Mouse (Mus musculus): ENCODE measurements around the gene Chrna9. TPM values are rescaled to one million over a fixed set of nuclear protein-coding genes. Genes with fewer than 3 reads are reported as not detected.

Chrna9 gene
- total RNA-seq, 2 experiments from 2014 or later: 16.9 to 21.3 TPM

DNA sequence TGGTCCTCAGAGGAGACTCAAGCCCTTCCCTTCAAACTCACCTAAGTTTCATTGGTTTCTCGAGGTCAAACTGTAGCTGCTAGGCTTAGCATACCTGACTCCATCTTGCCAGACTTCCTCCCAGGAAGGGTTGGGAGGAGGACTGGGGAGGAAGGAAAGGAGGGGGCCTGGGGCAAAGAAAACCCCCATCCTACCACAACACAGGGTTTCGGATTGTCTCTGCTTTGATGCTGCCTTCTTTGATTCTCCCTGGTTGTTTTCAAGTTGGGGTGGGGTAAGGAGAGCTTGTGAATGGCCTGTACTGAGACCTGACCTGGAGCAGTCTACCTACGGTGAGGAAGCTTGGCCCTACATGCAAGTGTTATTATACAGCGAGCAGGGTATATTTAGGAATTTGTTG is 30.2 kb upstream of the Chrna9 start:
- Histone ChIP-seq H3K27ac (no peak overlapping the region), H3K4me3 (no peak overlapping the region)
- no peak for DNase-seq
- intact Hi-C loops (cut with DNase I): no loop called here
- TF ChIP-seq CTCF (IDR thresholded peaks at IDR 0.05): no peak

DNA sequence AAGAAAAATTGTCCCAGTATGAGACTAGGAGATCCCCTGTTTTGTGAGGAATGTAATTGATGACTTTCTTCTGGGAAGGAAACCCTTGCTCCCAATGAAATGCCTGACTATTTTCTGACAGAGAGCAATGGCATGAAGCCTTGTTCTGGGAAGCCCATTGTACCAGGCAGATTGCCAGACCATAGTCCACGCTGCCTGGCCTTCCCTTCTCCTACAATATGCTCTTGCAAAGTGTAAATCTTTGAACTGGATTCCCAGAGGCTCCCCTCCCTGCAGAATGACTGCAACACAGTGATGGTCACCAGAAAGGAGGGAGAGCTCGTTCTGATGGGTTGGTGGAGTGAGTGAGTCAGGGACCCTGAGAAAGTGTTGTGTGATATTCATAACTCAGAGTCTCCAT is 26.0 kb upstream of the Chrna9 start:
- intact Hi-C loops (cut with DNase I): no loop called here
- Histone ChIP-seq H3K27ac (no peak overlapping the region), H3K4me3 (no peak overlapping the region)
- no peak for TF ChIP-seq CTCF (IDR thresholded peaks at IDR 0.05)
- DNase-seq: no peak

DNA sequence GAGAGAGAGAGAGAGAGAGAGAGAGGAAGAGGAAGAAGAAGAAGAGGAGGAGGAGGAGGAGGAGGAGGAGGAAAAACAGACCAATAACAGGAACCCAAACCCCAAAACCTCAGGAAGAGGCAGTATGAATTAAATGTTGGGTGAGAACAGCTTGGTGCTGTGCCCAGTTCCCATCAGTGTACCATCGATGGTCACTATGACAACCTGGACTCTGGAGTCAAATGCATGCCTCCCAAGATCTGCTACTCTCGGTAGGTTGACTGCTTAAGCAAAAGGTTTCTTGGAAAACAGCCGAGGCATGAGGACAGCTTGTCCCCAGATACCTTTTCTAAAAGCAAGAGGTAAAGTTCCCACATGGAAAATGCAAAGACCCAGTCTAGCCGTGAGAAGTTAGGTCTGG is 25.4 kb upstream of the Chrna9 start:
- H3K4me3 ChIP-seq: no peak overlapping the region
- no peak for TF ChIP-seq CTCF (IDR thresholded peaks at IDR 0.05)

DNA sequence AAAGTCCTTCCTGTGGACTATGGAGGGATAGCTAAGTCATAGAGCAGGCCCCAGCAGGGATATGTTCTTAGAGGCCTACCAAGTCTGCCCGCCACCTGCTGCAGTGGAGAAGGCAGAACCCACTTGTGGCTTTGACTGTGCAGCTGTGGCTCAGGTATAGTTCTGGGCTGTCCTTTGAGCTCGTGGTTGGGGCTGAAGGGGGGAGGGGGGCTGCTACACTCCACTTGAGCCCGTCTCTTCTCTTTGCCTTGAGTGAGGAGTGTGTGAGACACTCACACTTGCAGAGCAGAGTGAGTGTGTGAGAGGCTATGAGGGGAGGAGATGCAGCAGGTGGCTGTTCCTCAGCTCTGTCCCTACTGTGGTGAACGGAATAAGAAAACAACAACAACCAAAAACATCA is 24.3 kb upstream of the Chrna9 start:
- TF ChIP-seq CTCF (IDR thresholded peaks at IDR 0.05): no peak
- H3K4me3 ChIP-seq: no peak overlapping the region
- no peak overlapping the region for H3K27ac ChIP-seq
- intact Hi-C loops (cut with DNase I): no loop called here
- DNase-seq: no peak

More for the DNA sequence above, 25.4 kb upstream of the Chrna9 start:
- DNase-seq: no peak
- intact Hi-C loops (cut with DNase I): no loop called here
- H3K27ac ChIP-seq: no peak overlapping the region

DNA sequence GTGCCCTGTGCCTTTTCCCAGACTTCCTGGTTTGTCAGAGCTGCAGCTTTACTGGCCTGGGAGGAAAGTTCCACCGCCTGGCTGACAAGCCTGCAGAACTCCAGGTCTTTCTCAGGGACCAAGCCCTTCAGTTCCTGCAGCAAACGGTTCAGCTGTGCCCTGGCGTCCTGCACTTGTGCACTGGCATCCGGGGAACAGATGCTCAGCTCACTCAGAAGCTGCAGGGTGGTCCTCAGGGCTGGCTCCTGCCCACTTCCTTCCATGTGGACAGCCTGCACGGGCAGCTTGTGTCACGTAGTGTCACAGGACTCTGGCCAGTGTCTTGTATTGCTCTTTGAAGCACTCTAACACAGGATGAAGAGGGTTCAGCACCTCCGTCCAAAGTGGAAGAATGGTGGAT is 23.0 kb upstream of the Chrna9 start:
- Histone ChIP-seq H3K27ac (no peak overlapping the region), H3K4me3 (no peak overlapping the region)
- no peak for DNase-seq
- no peak for TF ChIP-seq CTCF (IDR thresholded peaks at IDR 0.05)
- intact Hi-C loops (cut with DNase I): no loop called here

DNA sequence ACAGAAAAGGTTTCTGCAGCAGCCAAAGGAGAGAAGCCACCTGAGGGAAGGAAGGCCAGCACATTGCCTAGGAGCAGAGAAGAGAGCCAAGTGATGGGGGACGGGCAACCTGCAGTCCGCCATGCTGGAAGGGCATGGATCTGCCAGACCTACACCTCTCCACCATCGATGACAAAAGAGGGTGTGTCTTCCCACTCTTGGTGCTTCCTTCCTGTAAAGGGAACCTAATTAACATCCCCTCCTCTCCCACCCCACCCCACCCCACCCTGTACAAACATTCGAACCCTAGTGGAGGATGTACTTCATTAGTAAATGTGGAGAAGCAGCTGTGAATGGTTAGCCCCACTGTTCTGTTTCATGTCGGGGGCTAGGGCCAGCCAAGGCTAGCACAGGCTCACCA is 22.5 kb upstream of the Chrna9 start:
- intact Hi-C loops (cut with DNase I): no loop called here

DNA sequence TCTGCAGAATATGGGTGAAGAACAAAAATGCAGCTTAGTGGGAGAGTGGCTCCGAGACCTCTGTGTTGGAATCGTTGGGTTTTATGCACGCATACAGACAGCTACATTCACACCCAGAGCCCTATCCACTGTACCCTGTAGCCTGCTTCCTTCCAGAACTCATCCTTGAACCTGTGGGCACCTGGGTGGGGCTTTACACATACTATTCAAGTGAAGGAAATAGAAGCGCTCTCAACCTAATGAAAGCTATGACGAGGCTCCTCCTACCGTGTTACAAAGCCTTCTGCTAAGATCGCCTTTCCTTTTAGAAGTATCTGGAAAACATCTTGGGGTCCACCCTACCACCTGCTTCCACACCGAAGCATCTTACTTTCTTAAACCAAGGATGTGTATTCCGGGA is 21.6 kb upstream of the Chrna9 start:
- Histone ChIP-seq H3K27ac (no peak overlapping the region), H3K4me3 (no peak overlapping the region)
- no peak for TF ChIP-seq CTCF (IDR thresholded peaks at IDR 0.05)
- DNase-seq: no peak
- intact Hi-C loops (cut with DNase I): no loop called here

More for the DNA sequence above, 22.5 kb upstream of the Chrna9 start:
- DNase-seq: no peak
- Histone ChIP-seq H3K27ac (no peak overlapping the region), H3K4me3 (no peak overlapping the region)
- no peak for TF ChIP-seq CTCF (IDR thresholded peaks at IDR 0.05)

DNA sequence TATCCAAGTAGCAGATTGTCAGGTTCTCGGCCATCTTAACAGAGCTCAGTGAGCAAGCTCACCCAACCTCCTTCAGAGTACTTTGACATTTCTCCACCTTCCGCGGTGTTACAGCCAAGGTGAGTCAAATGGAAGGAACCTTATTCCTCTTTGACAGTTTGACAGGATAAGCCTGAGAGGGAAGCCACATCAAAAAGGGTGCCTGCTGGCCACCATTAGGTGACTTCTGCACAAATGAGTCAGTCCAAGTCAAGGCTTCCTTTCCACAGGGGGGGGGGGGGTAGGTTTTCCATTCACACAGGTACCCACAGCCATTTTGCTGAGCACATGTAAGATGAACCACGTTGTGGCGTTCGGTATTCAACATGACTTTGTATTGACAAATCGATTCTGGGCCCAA is 20.4 kb upstream of the Chrna9 start:
- no peak for TF ChIP-seq CTCF (IDR thresholded peaks at IDR 0.05)
- DNase-seq: no peak
- no peak overlapping the region for H3K4me3 ChIP-seq
- intact Hi-C loops (cut with DNase I): no loop called here
- H3K27ac ChIP-seq: no peak overlapping the region

DNA sequence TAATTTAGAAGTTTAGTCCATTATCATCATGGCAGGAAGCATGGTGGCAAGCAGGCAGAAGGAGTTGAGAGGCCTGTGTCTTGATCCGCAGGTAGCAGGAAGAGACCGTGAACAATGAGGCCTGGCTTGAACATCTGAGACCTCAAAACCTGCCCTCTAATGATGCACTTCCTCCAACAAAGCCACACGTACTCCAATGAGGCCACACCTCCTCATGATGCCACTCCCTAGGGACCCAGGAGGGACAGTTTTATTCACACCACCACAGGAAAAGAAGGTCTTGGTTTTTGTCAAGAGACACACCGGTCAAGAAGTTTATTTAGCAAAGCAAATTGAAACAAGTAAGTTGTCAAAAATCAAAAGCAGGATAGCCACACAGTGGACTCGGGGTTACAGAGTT is 17.8 kb upstream of the Chrna9 start:
- intact Hi-C loops (cut with DNase I): no loop called here
- no peak overlapping the region for H3K27ac ChIP-seq
- H3K4me3 ChIP-seq: no peak overlapping the region
- TF ChIP-seq CTCF (IDR thresholded peaks at IDR 0.05): no peak
- no peak for DNase-seq

DNA sequence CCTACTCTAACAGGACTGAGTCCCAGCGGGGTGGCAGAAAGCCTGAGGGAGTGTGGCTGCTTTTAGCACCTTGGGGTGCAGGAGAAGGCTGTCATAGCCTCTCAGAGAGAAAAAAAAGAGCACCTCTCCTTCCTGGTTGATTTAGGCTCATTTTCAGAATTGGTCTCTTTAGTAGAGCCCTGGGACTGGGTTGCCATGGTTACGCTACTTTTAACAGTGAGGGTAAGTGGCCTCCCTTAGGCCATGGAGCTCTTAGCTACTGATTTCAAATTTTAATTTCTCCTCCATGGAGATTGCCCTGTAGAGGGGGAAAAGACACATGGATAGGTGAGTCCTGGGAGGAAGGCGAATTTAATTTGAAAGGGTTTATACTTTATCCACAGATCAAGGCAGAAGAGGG is 16.1 kb upstream of the Chrna9 start:
- Histone ChIP-seq H3K4me3 (no peak overlapping the region), H3K27ac (no peak overlapping the region)
- no peak for DNase-seq
- intact Hi-C loops (cut with DNase I): no loop called here
- TF ChIP-seq CTCF (IDR thresholded peaks at IDR 0.05): no peak

DNA sequence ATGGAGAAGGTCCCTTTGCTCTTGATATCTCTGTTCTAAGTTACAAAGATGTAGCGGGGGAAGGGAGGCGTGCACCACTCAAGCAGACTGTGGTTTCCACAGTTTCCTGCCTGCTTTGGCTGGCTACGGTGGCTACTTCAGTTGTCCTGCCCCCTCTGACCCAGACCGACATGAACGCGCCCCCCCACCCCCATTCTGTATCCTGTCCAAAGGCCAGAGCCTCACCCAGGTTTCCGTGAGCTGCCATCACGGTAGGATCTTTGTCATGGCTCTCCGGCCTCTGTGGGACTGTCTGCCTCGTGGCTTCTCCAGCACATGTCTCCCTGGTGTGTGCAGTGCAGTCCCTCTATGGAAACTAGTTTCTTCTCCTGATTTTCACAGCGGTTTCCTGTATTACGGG is 15.4 kb upstream of the Chrna9 start:
- no peak for DNase-seq
- intact Hi-C loops (cut with DNase I): no loop called here
- Histone ChIP-seq H3K4me3 (no peak overlapping the region), H3K27ac (no peak overlapping the region)
- TF ChIP-seq CTCF (IDR thresholded peaks at IDR 0.05): no peak

DNA sequence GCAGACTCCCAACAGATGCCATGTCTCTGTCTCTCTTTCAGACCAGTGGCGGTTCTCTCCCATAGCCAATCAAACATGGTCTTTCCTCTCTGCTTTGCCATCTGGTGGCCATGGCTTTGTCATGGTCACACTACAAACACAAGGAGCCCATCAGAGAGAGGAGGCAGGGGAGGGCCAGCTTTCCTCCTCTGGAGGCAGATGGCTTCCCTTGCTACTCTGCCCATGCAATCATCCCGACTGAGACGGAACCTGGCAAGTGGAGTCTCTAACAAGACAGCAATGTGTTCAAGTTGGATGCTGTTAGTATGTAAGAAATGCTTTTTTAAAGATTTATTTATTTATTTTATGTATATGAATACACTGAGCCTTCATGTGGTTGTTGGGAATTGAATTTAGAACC is 14.8 kb upstream of the Chrna9 start:
- no peak for TF ChIP-seq CTCF (IDR thresholded peaks at IDR 0.05)
- no peak for DNase-seq
- H3K4me3 ChIP-seq: no peak overlapping the region
- intact Hi-C loops (cut with DNase I): no loop called here
- no peak overlapping the region for H3K27ac ChIP-seq

DNA sequence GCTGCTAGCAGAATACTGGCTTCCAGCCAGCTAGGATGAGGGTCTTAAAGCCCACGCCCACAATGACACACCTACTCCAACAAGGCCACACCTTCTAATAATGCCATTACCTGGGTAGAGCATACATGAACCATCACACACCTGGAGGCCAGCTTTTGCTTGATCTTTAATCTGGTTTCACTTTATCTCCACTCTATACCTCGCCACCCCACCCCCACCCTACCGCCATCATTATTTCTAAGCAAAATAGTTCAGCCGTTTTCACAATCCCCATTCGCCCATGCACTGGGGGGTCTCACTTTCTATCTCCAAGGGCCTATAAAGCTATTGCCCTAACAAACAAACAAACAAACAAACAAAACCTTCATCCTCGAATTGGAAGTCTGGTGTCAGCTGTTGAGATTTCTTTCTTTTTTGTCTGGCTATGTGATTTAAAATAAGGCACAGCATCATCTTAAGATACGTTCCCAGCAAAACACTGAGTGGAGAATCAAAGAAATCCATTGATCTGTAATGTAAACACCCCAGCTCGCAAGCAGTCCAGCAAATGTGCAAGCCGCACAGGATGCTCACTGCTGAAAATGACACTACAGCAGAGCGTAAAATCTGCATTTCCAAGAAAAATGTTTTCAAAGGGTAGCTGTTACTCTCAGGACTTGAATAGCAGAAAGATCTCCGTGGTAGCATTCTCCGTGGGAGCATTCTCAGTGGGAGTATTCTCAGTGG is 13.9 kb upstream of the Chrna9 start:
- intact Hi-C loops (cut with DNase I): no loop called here
- H3K4me3 ChIP-seq: no peak overlapping the region
- TF ChIP-seq CTCF (IDR thresholded peaks at IDR 0.05): no peak
- H3K27ac ChIP-seq: no peak overlapping the region
- no peak for DNase-seq

DNA sequence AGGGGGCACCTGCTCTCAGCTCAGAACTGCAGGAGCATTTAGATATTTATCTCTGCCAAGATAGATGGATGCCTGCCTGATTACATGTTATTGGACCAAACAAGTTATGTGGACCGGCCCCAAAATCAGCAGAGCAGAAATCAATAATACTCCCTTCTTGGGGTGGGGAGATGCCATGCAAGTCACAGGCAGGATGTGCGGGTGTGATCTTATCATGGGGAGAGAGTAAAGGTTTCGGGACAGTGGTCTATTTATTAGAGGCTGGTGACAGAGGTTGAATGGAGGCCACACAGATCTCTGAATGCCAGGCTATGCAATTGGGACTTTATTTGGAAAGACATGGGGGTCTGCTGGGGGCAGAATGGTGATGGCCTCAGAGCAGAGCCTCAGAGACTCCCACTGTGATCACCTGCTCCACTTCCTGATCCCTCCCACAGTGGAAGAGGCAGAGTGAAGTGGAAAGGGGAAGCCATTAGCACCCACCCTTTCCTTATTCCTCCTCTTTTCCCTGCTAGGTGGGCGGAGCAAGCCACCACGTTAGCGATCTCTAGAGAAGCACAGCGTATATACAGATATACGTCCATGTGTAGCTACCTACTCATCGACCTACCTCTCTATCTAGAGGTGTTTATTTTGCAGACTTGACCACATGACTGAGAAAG is 13.1 kb upstream of the Chrna9 start:
- no peak for DNase-seq
- TF ChIP-seq CTCF (IDR thresholded peaks at IDR 0.05): no peak
- intact Hi-C loops (cut with DNase I): no loop called here
- no peak overlapping the region for H3K27ac ChIP-seq
- H3K4me3 ChIP-seq: no peak overlapping the region
